Mouse (Mus musculus): Measurements from ENCODE around the gene Tuba3a.

Tuba3a gene

GRCm38 (mm10) chr6:125232045-125232437 lies 53.8 kb downstream of the Tuba3a start:
- peak; percentile 52 for DNase-seq (ENCODE audit: low read depth, low spot score)

- DNase-seq (ENCODE audit: low read depth, low spot score): peak; percentile 85
Observed at GRCm38 (mm10) chr6:125231117-125232044, 54.5 kb downstream of the Tuba3a start, which contains the start of gene Tapbpl. TSS of gene Tapbpl (minus strand) at chr6:125231860.

DNA sequence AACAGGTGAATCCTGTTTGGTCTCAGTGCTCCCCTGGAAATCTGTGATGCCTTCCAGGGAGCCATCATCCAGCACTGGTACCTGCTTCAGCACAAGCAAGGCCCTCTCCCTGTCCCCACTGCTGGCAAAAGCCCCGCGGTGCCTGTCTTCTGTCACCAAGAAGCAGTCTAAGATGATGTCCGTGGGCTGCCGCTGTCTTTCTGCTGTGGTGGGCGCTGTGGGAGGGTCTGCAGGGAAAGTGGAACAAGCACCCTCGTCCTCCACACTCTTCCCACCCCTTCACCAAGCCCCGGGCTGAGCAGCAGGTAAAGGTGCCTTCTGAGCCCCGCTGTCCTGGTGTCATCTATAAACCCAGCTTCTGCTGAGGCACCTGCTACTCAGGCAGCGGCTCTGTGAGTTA lies 55.3 kb downstream of the Tuba3a start:
- DNase-seq (ENCODE audit: low read depth, low spot score): no peak
